Mouse (Mus musculus) lung, postnatal 0 days (tissue): ENCODE data around the gene Zfp710. TPM values are rescaled to one million over a fixed set of nuclear protein-coding genes. Genes with fewer than 3 reads are reported as not detected.

Experiments
- ATAC-seq: fragments of 200-750 bp; cut with Nextera tagmentation; 2 replicates; pipeline ENCODE4 v1.8.0; 2017; ENCODE audit warnings: moderate library complexity
- DNase-seq: peaks from one replicate; pipeline ENCODE4 v3.0.0-alpha.2; 2016; ENCODE audit warnings: low spot score
- H3K27ac ChIP-seq: fragments of 300-500 bp; sonication (generic); 2 replicates; pipeline ENCODE4 v1.5.1; 2014; ENCODE audit warnings: antibody characterized with exemption, mild to moderate bottlenecking, low read length, mixed read lengths
- H3K27me3 ChIP-seq: fragments of 300-500 bp; sonication (generic); replicated peaks from 2 replicates; pipeline ENCODE4 v1.6.1; 2014; ENCODE audit warnings: low read length, mixed read lengths; ENCODE audit not compliant: insufficient read depth
- H3K36me3 ChIP-seq: fragments of 300-500 bp; sonication (generic); 2 replicates; pipeline ENCODE4 v1.6.1; 2014; ENCODE audit warnings: low read length, mixed read lengths; ENCODE audit not compliant: insufficient read depth
- H3K4me1 ChIP-seq: fragments of 300-500 bp; sonication (generic); 2 replicates; pipeline ENCODE4 v1.6.1; 2014; ENCODE audit warnings: antibody characterized with exemption, low read depth, low read length, mixed read lengths; ENCODE audit not compliant: insufficient read depth
- H3K4me2 ChIP-seq: fragments of 300-500 bp; sonication (generic); replicated peaks from 2 replicates; pipeline ENCODE4 v1.6.1; 2014; ENCODE audit warnings: low read depth, mild to moderate bottlenecking, low read length, moderate library complexity, mixed read lengths
- H3K4me3 ChIP-seq: fragments of 300-500 bp; sonication (generic); 2 replicates; pipeline ENCODE4 v1.5.1; 2014; ENCODE audit warnings: low read depth, low read length
- H3K9ac ChIP-seq: fragments of 300-500 bp; sonication (generic); replicated peaks from 2 replicates; pipeline ENCODE4 v1.6.1; 2014; ENCODE audit warnings: low read depth, mild to moderate bottlenecking
- H3K9me3 ChIP-seq: fragments of 300-500 bp; sonication (generic); 2 replicates; pipeline ENCODE4 v1.6.1; 2016; ENCODE audit warnings: low read length, mixed read lengths
- CTCF ChIP-seq: IDR thresholded peaks from 2 replicates; pipeline ENCODE4 v1.5.1; 2016; ENCODE audit warnings: antibody characterized with exemption, mild to moderate bottlenecking
- EP300 ChIP-seq: IDR thresholded peaks from 2 replicates; pipeline ENCODE4 v1.6.1; 2016; ENCODE audit warnings: antibody characterized with exemption, mild to moderate bottlenecking, control low read depth
- WGBS: fragments of 180-500 bp; shearing (Covaris S2); extraction: QIAGEN DNeasy Blood & Tissue Kit; methylation state at CpG from one replicate; pipeline ENCODE4 v1.1.7; 2014; 5-methylcytosine and 5-hydroxymethylcytosine counted together
- polyA plus RNA-seq: library from polyadenylated mRNA; unstranded; fragments of >200 nt; fragmentation: Nextera tagmentation; extraction: Ambion mirVana; gene quantifications from 2 replicates; pipeline ENCODE4 v1.2.1, GENCODE M21; 2015

Gene Zfp710
- polyA plus RNA-seq, 1 experiment from 2014 or later: 11.1 TPM

DNA sequence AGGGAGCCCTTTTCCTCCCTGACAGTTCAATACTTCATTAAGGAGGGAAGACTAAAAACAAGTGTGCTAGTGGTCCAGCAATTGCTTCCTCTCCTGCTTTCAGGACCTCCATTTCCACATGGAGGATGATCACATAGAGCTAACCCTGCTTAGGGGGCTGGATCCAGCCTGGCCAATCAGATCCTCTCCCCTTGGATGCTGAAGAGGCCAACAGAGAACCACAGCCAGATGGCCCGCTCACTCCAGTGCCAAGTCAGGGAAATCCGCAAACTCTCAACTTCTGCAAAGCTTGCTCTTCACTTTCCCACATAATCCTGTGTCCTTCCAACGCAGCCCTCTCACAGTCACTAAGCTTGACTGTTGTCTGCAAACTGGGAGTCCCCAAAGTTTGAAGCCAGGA, 78.7 kb downstream of the Zfp710 start:
- WGBS: 64% methylated on average over 3 of the region's 3 CpGs
- Histone ChIP-seq H3K4me2 (no peak overlapping the region), H3K27me3 (no peaks in the 10 kb centered on the region), H3K9ac (no peak overlapping the region), H3K9me3 (no peaks in the 10 kb centered on the region), H3K4me3 (no peak overlapping the region), H3K27ac (no peak overlapping the region), H3K36me3 (0 out of 2 replicates have a peak, but pooled peaks cover 22% of the 10 kb centered on the region), H3K4me1 (peaks cover 4% of the 10 kb centered on the region; the same call in 1 of the 2 replicates)
- DNase-seq (no peak), ATAC-seq (no peak; the same call in 1 of the 2 replicates)
- TF ChIP-seq CTCF: no peak
- TF ChIP-seq EP300: no peak

DNA sequence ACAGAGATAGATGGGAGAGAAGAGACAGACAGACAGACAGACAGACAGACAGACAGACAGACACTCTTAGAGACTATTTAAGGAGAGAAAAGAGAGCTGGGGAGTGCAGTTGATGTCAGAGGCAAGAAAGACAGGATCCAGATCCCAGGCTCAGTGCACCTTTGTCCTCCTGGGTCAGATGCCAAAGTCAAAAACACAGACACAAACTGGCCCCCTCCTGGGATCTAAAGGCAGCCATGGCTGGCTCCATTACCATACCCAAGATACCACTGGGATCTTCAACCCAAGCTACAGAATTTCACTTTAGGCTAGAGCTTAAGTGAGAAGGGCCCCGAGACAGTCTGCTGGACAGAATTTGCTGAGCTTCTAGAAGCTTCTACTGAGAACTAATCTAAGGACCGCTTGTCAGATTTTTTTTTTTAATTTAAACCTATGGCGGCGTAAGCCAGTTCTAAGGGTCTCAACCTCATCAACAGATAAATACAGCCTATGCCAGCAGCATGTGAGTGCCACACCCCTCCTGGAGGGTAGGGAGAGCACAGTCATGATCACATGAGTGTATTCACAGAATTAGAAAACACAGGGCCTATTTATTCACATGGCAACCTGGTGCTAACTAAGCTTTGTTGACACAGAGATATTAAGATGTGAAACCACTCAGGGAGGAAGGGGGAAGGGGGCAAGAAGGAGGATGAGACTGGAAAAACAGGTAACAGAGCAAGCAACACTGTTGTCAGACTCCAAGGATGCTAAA, 81.2 kb downstream of the Zfp710 start:
- WGBS: 87% methylated on average over 4 of the region's 4 CpGs
- peaks cover 4% of the 10 kb centered on the region; the same call in 1 of the 2 replicates for H3K4me1 ChIP-seq
- no peak for ATAC-seq
- H3K27ac ChIP-seq: no peak overlapping the region; the same call in 1 of the 2 replicates
- no peak overlapping the region for H3K9ac ChIP-seq
- H3K4me3 ChIP-seq: no peak overlapping the region
- TF ChIP-seq CTCF (no peak), EP300 (no peak)
- DNase-seq: no peak
- H3K9me3 ChIP-seq: no peaks in the 10 kb centered on the region
- 0 out of 2 replicates have a peak, but pooled peaks cover under 1% of the 10 kb centered on the region for H3K36me3 ChIP-seq
- no peak overlapping the region for H3K4me2 ChIP-seq
- no peaks in the 10 kb centered on the region for H3K27me3 ChIP-seq

DNA sequence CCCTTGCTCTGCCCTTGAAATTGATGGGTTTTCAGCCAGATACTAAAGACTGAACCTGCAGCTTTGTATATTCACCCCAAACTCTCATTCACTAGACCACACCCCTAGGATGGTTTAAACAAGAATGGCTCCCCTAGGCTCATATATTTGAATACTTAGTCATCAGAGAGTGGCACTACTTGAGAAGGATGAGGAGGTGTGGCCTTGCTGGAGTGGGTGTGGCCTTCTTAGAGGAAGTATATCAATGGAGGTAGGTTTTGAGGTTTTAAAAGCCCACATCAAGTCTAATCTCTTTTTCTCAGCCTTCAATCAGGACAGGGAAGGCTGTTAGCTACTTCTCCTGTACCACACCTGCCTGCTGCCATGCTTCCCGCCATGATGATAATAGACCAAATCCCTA, 81.8 kb downstream of the Zfp710 start:
- H3K4me1 ChIP-seq: peaks cover 7% of the 10 kb centered on the region; the same call in 1 of the 2 replicates

GRCm38 (mm10) chr7:80111066-80112045, 86.7 kb downstream of the Zfp710 start:
- H3K9me3 ChIP-seq: no peaks in the 10 kb centered on the region
- peak; percentile 59 for DNase-seq
- H3K4me2 ChIP-seq: no peak overlapping the region
- H3K4me3 ChIP-seq: no peak overlapping the region
- H3K4me1 ChIP-seq: peaks cover 13% of the 10 kb centered on the region; the same call in 1 of the 2 replicates
- H3K9ac ChIP-seq: no peak overlapping the region
- no peaks in the 10 kb centered on the region for H3K36me3 ChIP-seq
- ATAC-seq: no peak
- H3K27me3 ChIP-seq: no peaks in the 10 kb centered on the region
- WGBS: 56% methylated on average over 9 of the region's 9 CpGs
- H3K27ac ChIP-seq: peak overlapping the region; percentile 48; the same call in 1 of the 2 replicates
- TF ChIP-seq CTCF: no peak
- no peak for TF ChIP-seq EP300

More for the DNA sequence above, 81.8 kb downstream of the Zfp710 start:
- no peak overlapping the region for H3K4me3 ChIP-seq
- H3K36me3 ChIP-seq: no peaks in the 10 kb centered on the region
- no peaks in the 10 kb centered on the region for H3K27me3 ChIP-seq
- no peak for DNase-seq
- TF ChIP-seq CTCF (no peak), EP300 (no peak)
- no peak overlapping the region for H3K27ac ChIP-seq
- WGBS: 94% methylated on average over 1 of the region's 1 CpGs
- H3K9ac ChIP-seq: no peak overlapping the region
- no peak for ATAC-seq
- H3K4me2 ChIP-seq: no peak overlapping the region
- H3K9me3 ChIP-seq: no peaks in the 10 kb centered on the region

- Histone ChIP-seq H3K27ac (peak overlapping the region; percentile 95), H3K27me3 (no peaks in the 10 kb centered on the region), H3K4me2 (peak overlapping the region; percentile 98), H3K4me3 (peak overlapping the region; percentile 86), H3K9me3 (no peaks in the 10 kb centered on the region), H3K4me1 (peaks cover 13% of the 10 kb centered on the region; the same call in 1 of the 2 replicates), H3K36me3 (no peaks in the 10 kb centered on the region), H3K9ac (peak overlapping the region; percentile 79)
- peak; percentile 83 for DNase-seq
- WGBS: 8% methylated on average over 10 of the region's 10 CpGs
- ATAC-seq: peak; percentile 34
- 0 out of 2 replicates have a peak, but pooled peaks have one; percentile 10 for TF ChIP-seq EP300
- no peak for TF ChIP-seq CTCF
Observed at GRCm38 (mm10) chr7:80113989-80114388, 89.4 kb downstream of the Zfp710 start.
